Mouse (Mus musculus) heart, postnatal 0 days (tissue): ENCODE results near the gene Cd177. TPM values are rescaled to one million over a fixed set of nuclear protein-coding genes. Genes with fewer than 3 reads are reported as not detected.
"Not testable (repeated sequence)": the region's sequence is repeated elsewhere in the genome, so short reads cannot be mapped to it uniquely, and the experiment has no call there.

Source experiments
- ATAC-seq: fragments of 200-750 bp; cut with Nextera tagmentation; 2 replicates; pipeline ENCODE4 v1.8.0; 2017; ENCODE audit warnings: low read depth, moderate number of reproducible peaks, moderate library complexity; ENCODE audit not compliant: insufficient read depth
- DNase-seq: peaks from one replicate; pipeline ENCODE4 v3.0.0-alpha.2; 2016; ENCODE audit warnings: low spot score
- H3K27ac ChIP-seq: fragments of 300-500 bp; sonication (generic); 2 replicates; pipeline ENCODE4 v1.5.1; 2014; ENCODE audit warnings: low read depth, mild to moderate bottlenecking
- H3K27me3 ChIP-seq: fragments of 300-500 bp; sonication (generic); 2 replicates; pipeline ENCODE4 v1.6.1; 2014; ENCODE audit warnings: low read length, mixed read lengths; ENCODE audit not compliant: control insufficient read depth, insufficient read depth
- H3K36me3 ChIP-seq: fragments of 300-500 bp; sonication (generic); replicated peaks from 2 replicates; pipeline ENCODE4 v1.6.1; 2014; ENCODE audit warnings: low read length, mixed read lengths; ENCODE audit not compliant: control insufficient read depth, insufficient read depth
- H3K4me1 ChIP-seq: fragments of 300-500 bp; sonication (generic); 2 replicates; pipeline ENCODE4 v1.6.1; 2014; ENCODE audit warnings: antibody characterized with exemption; ENCODE audit not compliant: control insufficient read depth, insufficient read depth
- H3K4me2 ChIP-seq: fragments of 300-500 bp; sonication (generic); 2 replicates; pipeline ENCODE4 v1.6.1; 2014; ENCODE audit warnings: low read depth, mild to moderate bottlenecking, low read length, moderate library complexity
- H3K4me3 ChIP-seq: fragments of 300-500 bp; sonication (generic); 2 replicates; pipeline ENCODE4 v1.5.1; 2014; ENCODE audit warnings: low read depth, low read length
- H3K9ac ChIP-seq: fragments of 300-500 bp; sonication (generic); replicated peaks from 2 replicates; pipeline ENCODE4 v1.6.1; 2014; ENCODE audit warnings: low read depth, low read length, mixed read lengths
- H3K9me3 ChIP-seq: fragments of 300-500 bp; sonication (generic); replicated peaks from 2 replicates; pipeline ENCODE4 v1.6.1; 2016; ENCODE audit warnings: low read length; ENCODE audit not compliant: control insufficient read depth
- CTCF ChIP-seq: IDR thresholded peaks from 2 replicates; pipeline ENCODE4 v1.5.1; 2016; ENCODE audit warnings: antibody characterized with exemption, control low read depth, low read depth
- EP300 ChIP-seq: IDR thresholded peaks from 2 replicates; pipeline ENCODE4 v1.6.1; 2016; ENCODE audit warnings: antibody characterized with exemption, low read depth
- WGBS: fragments of 180-500 bp; shearing (Covaris S2); extraction: QIAGEN DNeasy Blood & Tissue Kit; methylation state at CpG from one replicate; pipeline ENCODE4 v1.1.7; 2014; 5-methylcytosine and 5-hydroxymethylcytosine counted together
- polyA plus RNA-seq: library from polyadenylated mRNA; unstranded; fragments of >200 nt; fragmentation: Nextera tagmentation; extraction: Ambion mirVana; gene quantifications from 2 replicates; pipeline ENCODE4 v1.2.1, GENCODE M21; 2015
- total RNA-seq: library from RNA; depleted of rRNA; stranded (reverse); fragments of >200 nt; gene quantifications from 2 replicates; pipeline ENCODE4 v1.2.3, GENCODE M21; 2014; ENCODE audit warnings: low replicate concordance

Cd177 gene
- total and polyA plus RNA-seq, 2 experiments from 2014 or later = 0.18 TPM; not detected in 1

- H3K4me1 ChIP-seq = no peaks in the 10 kb centered on the region
- no peak overlapping the region for H3K4me3 ChIP-seq
- DNase-seq = no peak
- H3K4me2 ChIP-seq = no peak overlapping the region
- H3K36me3 ChIP-seq = no peaks in the 10 kb centered on the region
- no peaks in the 10 kb centered on the region for H3K9me3 ChIP-seq
- no peak for ATAC-seq
- WGBS = 59% methylated on average over 5 of the region's 5 CpGs
- no peaks in the 10 kb centered on the region for H3K27me3 ChIP-seq
- no peak overlapping the region for H3K27ac ChIP-seq
- no peak overlapping the region for H3K9ac ChIP-seq
- TF ChIP-seq EP300 = no peak
- no peak for TF ChIP-seq CTCF
These were observed 6.6 kb downstream of the Cd177 start for GRCm38 (mm10) chr7:24753476-24753875.

GRCm38 (mm10) chr7:24751610-24752009 is 8.5 kb downstream of the Cd177 start:
- TF ChIP-seq EP300 (no peak), CTCF (no peak)
- no peak overlapping the region for H3K4me3 ChIP-seq
- no peak for ATAC-seq
- no peaks in the 10 kb centered on the region for H3K4me1 ChIP-seq
- H3K36me3 ChIP-seq = no peaks in the 10 kb centered on the region
- H3K27ac ChIP-seq = no peak overlapping the region
- no peaks in the 10 kb centered on the region for H3K9me3 ChIP-seq
- no peak overlapping the region for H3K4me2 ChIP-seq
- WGBS = 83% methylated on average over 2 of the region's 2 CpGs
- H3K9ac ChIP-seq = no peak overlapping the region
- no peak for DNase-seq
- H3K27me3 ChIP-seq = no peaks in the 10 kb centered on the region

DNA sequence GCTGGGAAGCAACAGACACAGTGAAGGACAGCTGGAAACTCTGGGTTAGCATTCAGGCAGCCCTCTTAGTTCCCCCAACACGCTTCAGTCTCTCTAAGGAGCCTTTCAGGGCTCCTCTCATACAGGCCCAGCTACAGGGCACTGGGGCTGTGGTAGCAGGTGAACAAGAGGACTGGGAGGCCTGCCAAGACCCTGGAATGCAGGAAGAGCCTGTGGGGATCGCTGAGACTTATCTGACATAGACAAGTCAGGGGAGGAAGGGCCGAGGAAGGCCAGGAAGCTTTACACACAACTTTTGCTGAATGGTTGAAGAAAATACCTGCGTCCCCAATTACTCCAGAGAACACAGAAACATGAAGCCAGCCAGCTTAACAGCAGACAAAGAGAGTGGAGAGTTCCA is 9.4 kb downstream of the Cd177 start:
- H3K9me3 ChIP-seq = no peaks in the 10 kb centered on the region
- no peak overlapping the region for H3K4me3 ChIP-seq
- 19% methylated on average over 4 of the region's 4 CpGs for WGBS
- no peaks in the 10 kb centered on the region for H3K4me1 ChIP-seq
- H3K27ac ChIP-seq = no peak overlapping the region
- H3K36me3 ChIP-seq = no peaks in the 10 kb centered on the region
- no peak for DNase-seq
- H3K4me2 ChIP-seq = no peak overlapping the region
- TF ChIP-seq EP300 (no peak), CTCF (no peak)
- ATAC-seq = no peak
- H3K27me3 ChIP-seq = no peaks in the 10 kb centered on the region
- H3K9ac ChIP-seq = no peak overlapping the region

DNA sequence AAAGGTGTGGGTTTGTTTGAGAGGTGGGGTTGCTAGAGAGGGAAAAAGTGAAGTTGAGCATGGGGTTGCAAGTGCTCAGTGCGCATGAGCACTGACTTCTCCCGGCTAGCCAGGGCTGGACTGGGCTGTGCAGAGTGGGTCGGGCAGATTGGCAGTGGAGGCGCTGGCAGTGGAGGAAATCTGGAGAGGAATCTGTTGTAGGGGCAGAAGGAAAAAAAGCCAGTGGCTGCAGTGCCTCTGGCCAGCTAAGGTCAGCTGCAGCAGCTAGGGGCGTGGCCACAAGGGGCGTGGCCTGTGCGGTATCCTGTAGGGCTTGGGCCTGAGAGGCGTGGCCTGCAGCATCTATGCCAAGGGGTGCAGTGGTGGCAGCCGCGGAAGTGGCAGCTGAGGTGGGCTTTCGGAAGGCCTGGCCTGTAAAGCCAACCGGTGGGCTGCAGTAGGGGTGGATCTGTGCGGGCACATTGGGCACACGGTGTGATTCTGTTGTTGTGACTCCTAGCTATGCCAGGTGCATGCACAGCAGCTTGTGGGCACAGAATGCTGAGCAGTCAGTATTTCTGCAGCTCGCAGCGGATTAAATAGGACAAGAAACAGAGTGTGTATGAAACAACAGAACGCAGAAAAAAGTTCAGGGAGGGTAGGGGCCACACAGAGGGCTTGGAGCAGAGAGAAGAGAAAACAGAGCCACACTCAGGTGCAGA is 24.0 kb downstream of the Cd177 start:
- DNase-seq (no peak), ATAC-seq (no peak)
- Histone ChIP-seq H3K27me3 (no peaks in the 10 kb centered on the region), H3K9ac (no peak overlapping the region), H3K4me1 (no peaks in the 10 kb centered on the region), H3K4me3 (no peak overlapping the region), H3K36me3 (no peaks in the 10 kb centered on the region), H3K4me2 (no peak overlapping the region), H3K27ac (no peak overlapping the region), H3K9me3 (no peaks in the 10 kb centered on the region; the same call in 1 of the 2 replicates)
- 21% methylated on average over 17 of the region's 17 CpGs for WGBS
- TF ChIP-seq CTCF = no peak
- no peak for TF ChIP-seq EP300

- ATAC-seq, H3K27me3 ChIP-seq, DNase-seq, H3K4me3 ChIP-seq, H3K36me3 ChIP-seq, H3K27ac ChIP-seq, H3K4me2 ChIP-seq, H3K9me3 ChIP-seq, H3K9ac ChIP-seq, H3K4me1 ChIP-seq: not testable (repeated sequence)
- 80% methylated on average over 11 of the region's 11 CpGs for whole genome bisulfite sequencing
These were observed 33.3 kb downstream of the Cd177 start, which contains the start of gene Gm4763 for GRCm38 (mm10) chr7:24726808-24727207. TSS of gene Gm4763 (minus strand) at chr7:24726908.

GRCm38 (mm10) chr7:24715039-24715438 is 45.1 kb downstream of the Cd177 start:
- WGBS = 67% methylated on average over 6 of the region's 6 CpGs
- DNase-seq (no peak), ATAC-seq (no peak)
- no peak overlapping the region for H3K4me2 ChIP-seq
- no peaks in the 10 kb centered on the region for H3K4me1 ChIP-seq
- no peak for TF ChIP-seq EP300
- H3K4me3 ChIP-seq = no peak overlapping the region
- no peaks in the 10 kb centered on the region for H3K36me3 ChIP-seq
- no peaks in the 10 kb centered on the region for H3K27me3 ChIP-seq
- H3K9me3 ChIP-seq = no peaks in the 10 kb centered on the region
- H3K9ac ChIP-seq = no peak overlapping the region
- no peak overlapping the region for H3K27ac ChIP-seq
